Mouse (Mus musculus) adrenal gland, adult 10 weeks (tissue): ENCODE measurements around the gene Cldn2. TPM values are rescaled to one million over a fixed set of nuclear protein-coding genes. Genes with fewer than 3 reads are reported as not detected.

Experiments used
- polyA plus RNA-seq: library from polyadenylated mRNA; stranded (reverse); fragments of 350-450 nt; fragmentation: Illumina TruSeq; extraction: RNeasy Lipid Tissue Mini Kit (QIAGEN cat#74804); gene quantifications from one replicate; pipeline ENCODE4 v1.2.3, GENCODE M21; 2014; ENCODE audit warnings: low read depth, low replicate concordance

Cldn2 gene
- polyA plus RNA-seq: not detected

GRCm38 (mm10) chrX:139800406-139800878 lies at the start of gene Cldn2:
Cldn2 (plus strand) TSS chrX:139800828.

GRCm38 (mm10) chrX:139782278-139783044 lies 18.2 kb upstream of the Cldn2 start, which contains the start of gene Ripply1:
Ripply1 (minus strand) TSS chrX:139782353.

Other genes with a start within 250 kb of the Cldn2 start
- 203 TPM for gene Rnf128, start 237.5 kb upstream of the Cldn2 start, polyA plus RNA-seq
- 42.6 TPM for gene Tbc1d8b, start 115.8 kb upstream of the Cldn2 start, polyA plus RNA-seq
- gene Gm15013, start 86.3 kb upstream of the Cldn2 start, polyA plus RNA-seq: not detected
- not detected for gene Ripply1, start 18.5 kb upstream of the Cldn2 start, polyA plus RNA-seq
- gene Morc4, start 70.8 kb downstream of the Cldn2 start, polyA plus RNA-seq: 18.5 TPM
- 17.0 TPM for gene Rbm41, start 197.8 kb downstream of the Cldn2 start, polyA plus RNA-seq